Mouse (Mus musculus): ENCODE measurements around the gene Lig4. TPM values are rescaled to one million over a fixed set of nuclear protein-coding genes. Genes with fewer than 3 reads are reported as not detected.
A peak's percentile ranks its signal among the peaks of the same experiment; 100 is the strongest.

Gene Lig4
- polyA plus RNA-seq, 1 experiment from 2014 or later: 9.4 TPM

DNA sequence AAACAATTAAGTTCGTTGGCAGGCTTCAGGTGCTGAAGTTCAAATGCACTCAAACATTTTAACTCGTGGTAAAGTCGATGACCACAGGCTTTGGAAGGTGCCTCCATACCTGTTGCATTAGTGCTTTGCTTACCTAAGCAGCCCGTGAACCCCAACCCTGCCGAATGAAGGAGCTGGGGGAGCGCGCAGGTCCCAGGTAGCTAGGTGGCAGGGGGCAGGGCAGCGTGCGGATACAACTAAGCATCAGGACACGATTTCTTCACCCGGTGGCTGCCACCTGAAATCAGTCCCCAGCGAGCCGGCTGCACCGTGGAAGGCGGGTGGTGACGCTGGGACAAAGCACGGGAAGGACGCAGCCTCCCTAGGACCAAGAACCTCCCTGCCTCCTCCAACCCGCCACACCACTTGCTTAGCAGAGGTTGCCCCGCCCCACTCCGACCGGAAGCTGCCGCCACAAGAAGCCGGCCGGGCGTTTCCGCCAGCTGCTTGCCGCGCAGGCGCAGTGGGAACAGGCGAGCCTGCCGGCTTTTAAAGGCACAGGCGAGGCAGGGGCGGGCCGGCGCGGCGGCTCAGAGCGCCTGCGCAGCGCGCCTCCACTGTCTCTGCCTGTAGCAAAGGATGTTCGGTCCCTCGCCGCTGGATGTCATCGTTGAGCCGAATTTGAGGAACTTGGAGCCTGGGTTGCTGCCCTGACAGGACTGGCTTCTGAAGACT lies 1.4 kb downstream of the Lig4 start:
- under 1% methylated on average over 47 of the region's 47 CpGs for WGBS
- Histone ChIP-seq H3K27ac (replicated peaks) (peak overlapping the region; percentile 82), H3K9me3 (no peaks in the 10 kb centered on the region), H3K4me1 (peaks cover 34% of the 10 kb centered on the region), H3K36me3 (replicated peaks) (peaks cover 26% of the 10 kb centered on the region), H3K27me3 (replicated peaks; ENCODE audit: low read depth, poor library complexity, severe bottlenecking) (no peaks in the 10 kb centered on the region), H3K4me3 (peak overlapping the region; percentile 80)
- peak; percentile 100 for DNase-seq (ENCODE audit: low spot score)

GRCm38 (mm10) chr8:9975276-9975675 lies 2.2 kb downstream of the Lig4 start:
- Histone ChIP-seq H3K9me3 (no peaks in the 10 kb centered on the region), H3K27me3 (replicated peaks; ENCODE audit: low read depth, poor library complexity, severe bottlenecking) (no peaks in the 10 kb centered on the region), H3K4me1 (peaks cover 34% of the 10 kb centered on the region), H3K36me3 (replicated peaks) (peaks cover 30% of the 10 kb centered on the region), H3K27ac (replicated peaks) (no peak overlapping the region), H3K4me3 (peak overlapping the region; percentile 80)
- no peak for DNase-seq (ENCODE audit: low spot score)
- WGBS: 51% methylated on average over 5 of the region's 5 CpGs

GRCm38 (mm10) chr8:9971866-9972265 lies 5.6 kb downstream of the Lig4 start:
- 94% methylated on average over 9 of the region's 9 CpGs for WGBS
- no peak for DNase-seq (ENCODE audit: low spot score)
- Histone ChIP-seq H3K9me3 (no peaks in the 10 kb centered on the region), H3K36me3 (replicated peaks) (peaks cover 45% of the 10 kb centered on the region), H3K4me3 (no peak overlapping the region), H3K27ac (replicated peaks) (no peak overlapping the region), H3K27me3 (replicated peaks; ENCODE audit: low read depth, poor library complexity, severe bottlenecking) (no peaks in the 10 kb centered on the region), H3K4me1 (peaks cover 13% of the 10 kb centered on the region)

DNA sequence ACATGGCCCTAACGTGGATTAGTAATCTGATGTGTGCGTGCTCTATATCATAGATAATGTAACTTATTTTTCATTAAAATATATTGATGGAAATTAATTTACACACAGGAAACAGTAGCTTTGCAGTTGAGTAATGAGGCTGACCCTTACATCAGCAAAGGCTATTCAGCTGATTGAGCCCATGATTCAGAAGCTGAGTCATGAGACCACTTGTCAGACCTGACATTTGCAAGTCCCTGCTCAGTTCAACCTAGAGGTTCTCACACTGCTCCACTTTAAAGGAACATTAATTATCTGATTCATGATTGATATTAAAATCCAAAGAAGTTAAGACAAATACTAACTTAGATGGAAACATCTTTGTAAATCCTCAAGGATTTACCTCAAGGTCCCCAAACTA lies 17.6 kb downstream of the Lig4 start:
- Histone ChIP-seq H3K4me3 (no peak overlapping the region), H3K27me3 (replicated peaks; ENCODE audit: low read depth, poor library complexity, severe bottlenecking) (no peaks in the 10 kb centered on the region), H3K36me3 (replicated peaks) (no peaks in the 10 kb centered on the region), H3K9me3 (no peaks in the 10 kb centered on the region), H3K4me1 (no peaks in the 10 kb centered on the region), H3K27ac (replicated peaks) (no peak overlapping the region)
- WGBS: 86% methylated on average over 2 of the region's 2 CpGs
- DNase-seq (ENCODE audit: low spot score): no peak

- no peak overlapping the region for H3K4me3 ChIP-seq
- DNase-seq (ENCODE audit: low spot score): no peak
- no peaks in the 10 kb centered on the region for H3K9me3 ChIP-seq
- H3K4me1 ChIP-seq: no peaks in the 10 kb centered on the region
- WGBS: 64% methylated on average over 4 of the region's 4 CpGs
- H3K27me3 ChIP-seq (replicated peaks; ENCODE audit: low read depth, poor library complexity, severe bottlenecking): no peaks in the 10 kb centered on the region
- no peak overlapping the region for H3K27ac ChIP-seq (replicated peaks)
- H3K36me3 ChIP-seq (replicated peaks): no peaks in the 10 kb centered on the region
These were observed 19.1 kb downstream of the Lig4 start for GRCm38 (mm10) chr8:9958338-9958737.

DNA sequence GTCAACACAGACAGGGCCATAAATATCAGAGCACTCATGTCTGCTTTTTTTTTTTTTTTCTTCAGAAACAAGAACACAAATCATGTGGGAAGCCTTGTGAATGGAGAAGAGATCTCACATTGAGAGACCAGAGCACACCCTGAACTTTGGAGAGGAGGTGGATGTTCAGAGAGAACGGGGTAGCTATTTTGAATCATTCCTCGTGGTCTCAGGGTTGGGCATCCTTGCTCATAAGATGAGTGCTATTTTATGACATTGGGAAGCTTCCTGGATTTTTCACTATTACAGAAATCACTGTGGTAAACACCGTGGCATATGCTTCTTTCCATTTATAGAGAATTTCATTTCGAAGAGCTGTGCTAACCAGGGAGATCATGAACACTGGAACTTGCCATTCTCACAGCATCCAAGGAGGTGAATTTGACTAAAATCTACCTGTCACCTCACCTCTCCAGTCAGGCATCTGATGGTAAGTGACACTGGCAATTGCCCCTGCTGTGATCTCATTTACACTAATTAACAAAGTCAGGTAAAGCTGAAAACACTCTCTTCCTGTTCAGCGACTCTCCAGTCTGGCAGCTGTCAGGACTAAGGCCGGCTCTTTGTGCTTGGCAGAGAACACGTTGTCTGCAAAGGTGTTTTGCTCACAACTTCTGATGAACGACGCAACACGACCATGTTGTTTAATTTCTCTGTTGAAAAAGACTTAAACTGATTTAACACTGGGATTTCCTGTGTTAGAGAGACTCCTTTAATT lies 28.2 kb downstream of the Lig4 start:
- no peak for DNase-seq (ENCODE audit: low spot score)
- no peaks in the 10 kb centered on the region for H3K36me3 ChIP-seq (replicated peaks)
- H3K4me3 ChIP-seq: no peak overlapping the region
- no peak overlapping the region for H3K27ac ChIP-seq (replicated peaks)
- 66% methylated on average over 10 of the region's 10 CpGs for WGBS
- H3K4me1 ChIP-seq: no peaks in the 10 kb centered on the region
- H3K9me3 ChIP-seq: no peaks in the 10 kb centered on the region; the same call in 1 of the 2 replicates
- no peaks in the 10 kb centered on the region for H3K27me3 ChIP-seq (replicated peaks; ENCODE audit: low read depth, poor library complexity, severe bottlenecking)

- Histone ChIP-seq H3K4me1 (no peaks in the 10 kb centered on the region), H3K27ac (replicated peaks) (no peak overlapping the region), H3K27me3 (replicated peaks; ENCODE audit: low read depth, poor library complexity, severe bottlenecking) (no peaks in the 10 kb centered on the region), H3K36me3 (replicated peaks) (no peaks in the 10 kb centered on the region), H3K4me3 (no peak overlapping the region), H3K9me3 (no peaks in the 10 kb centered on the region)
- no peak for DNase-seq (ENCODE audit: low spot score)
- 75% methylated on average over 7 of the region's 7 CpGs for WGBS
These were observed 41.9 kb downstream of the Lig4 start for GRCm38 (mm10) chr8:9935574-9935973.

DNA sequence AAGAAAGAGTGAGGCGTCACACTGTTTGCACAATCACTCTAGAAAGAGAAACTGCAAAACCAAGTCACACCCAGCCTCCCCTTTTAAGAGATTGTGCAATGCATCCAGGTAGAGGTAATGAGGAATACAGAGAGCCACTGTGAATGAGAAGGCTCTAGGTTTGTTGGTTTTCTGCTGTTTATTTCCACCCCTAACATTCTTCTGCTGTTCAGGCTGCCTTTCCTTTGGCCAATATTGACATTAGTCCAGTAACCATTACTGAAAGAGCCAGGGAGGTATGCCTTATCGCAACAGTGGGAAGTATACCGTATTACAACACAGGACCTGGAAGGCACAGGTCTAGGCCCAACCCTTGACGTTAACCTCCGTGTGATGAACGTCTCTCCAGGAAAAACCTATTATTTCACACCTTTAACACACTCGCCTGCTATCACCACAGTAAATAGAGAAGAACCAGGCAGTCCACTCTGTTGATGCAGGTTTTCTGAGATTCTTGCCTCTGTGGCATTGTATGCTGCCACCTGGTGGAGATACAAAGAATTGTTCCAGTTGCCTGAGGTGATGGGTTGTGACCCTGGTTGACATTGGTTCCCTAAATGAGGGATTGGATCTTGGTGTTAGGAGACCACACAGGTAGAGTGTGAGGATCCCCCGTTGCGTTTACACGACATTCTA lies 42.5 kb downstream of the Lig4 start:
- Histone ChIP-seq H3K36me3 (replicated peaks) (no peaks in the 10 kb centered on the region), H3K27me3 (replicated peaks; ENCODE audit: low read depth, poor library complexity, severe bottlenecking) (no peaks in the 10 kb centered on the region), H3K9me3 (no peaks in the 10 kb centered on the region), H3K4me3 (no peak overlapping the region), H3K4me1 (no peaks in the 10 kb centered on the region), H3K27ac (replicated peaks) (no peak overlapping the region)
- 37% methylated on average over 10 of the region's 10 CpGs for WGBS
- peak; percentile 51 for DNase-seq (ENCODE audit: low spot score)

GRCm38 (mm10) chr8:9932711-9933110 lies 44.8 kb downstream of the Lig4 start:
- Histone ChIP-seq H3K4me1 (no peaks in the 10 kb centered on the region), H3K36me3 (replicated peaks) (no peaks in the 10 kb centered on the region), H3K27me3 (replicated peaks; ENCODE audit: low read depth, poor library complexity, severe bottlenecking) (no peaks in the 10 kb centered on the region), H3K4me3 (no peak overlapping the region), H3K9me3 (no peaks in the 10 kb centered on the region), H3K27ac (replicated peaks) (no peak overlapping the region)
- DNase-seq (ENCODE audit: low spot score): no peak

GRCm38 (mm10) chr8:9929746-9930445 lies 47.6 kb downstream of the Lig4 start:
- Histone ChIP-seq H3K9me3 (no peaks in the 10 kb centered on the region), H3K27ac (replicated peaks) (no peak overlapping the region), H3K4me3 (no peak overlapping the region), H3K27me3 (replicated peaks; ENCODE audit: low read depth, poor library complexity, severe bottlenecking) (no peaks in the 10 kb centered on the region), H3K36me3 (replicated peaks) (no peaks in the 10 kb centered on the region), H3K4me1 (no peaks in the 10 kb centered on the region)
- WGBS: 85% methylated on average over 14 of the region's 14 CpGs
- DNase-seq (ENCODE audit: low spot score): no peak
